Mouse (Mus musculus): ENCODE data around the gene Hs6st1.

DNA sequence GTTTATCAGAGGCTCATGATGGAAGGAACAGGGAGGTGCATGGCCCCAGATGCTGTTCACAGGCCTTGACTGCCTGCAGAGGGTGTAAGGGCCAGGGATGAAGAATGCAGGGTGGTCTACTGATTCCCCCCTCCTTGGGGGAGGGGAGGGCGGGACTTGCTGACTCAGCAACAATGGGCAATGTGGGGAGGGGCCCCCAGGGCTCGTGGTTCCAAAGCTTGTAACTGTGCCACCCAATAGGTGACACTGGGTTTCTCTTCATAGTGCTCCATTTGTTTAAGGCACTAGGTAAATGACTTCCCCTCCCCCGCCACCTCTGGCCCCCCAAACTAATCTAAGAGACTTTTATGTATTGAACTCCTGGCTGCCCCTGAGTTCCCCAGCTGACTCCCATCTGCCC is 2.5 kb downstream of the Hs6st1 start:
- TF ChIP-seq CTCF (IDR thresholded peaks at IDR 0.05; ENCODE audit: low read depth) (peak; percentile 16; the same call in 1 of the 2 replicates), EP300 (IDR thresholded peaks at IDR 0.05; ENCODE audit: low read depth) (no peak)
